Mouse (Mus musculus) ovary, postnatal 14 days (tissue): Measurements from ENCODE around the gene Esyt1.
A peak's percentile ranks its signal among the peaks of the same experiment; 100 is the strongest.
"Not testable (repeated sequence)": the region's sequence is repeated elsewhere in the genome, so short reads cannot be mapped to it uniquely, and the experiment has no call there.

ENCODE experiments used
- DNase-seq: peaks from one replicate; pipeline ENCODE4 v3.0.0; 2022; ENCODE audit warnings: low spot score

The Esyt1 gene

DNA sequence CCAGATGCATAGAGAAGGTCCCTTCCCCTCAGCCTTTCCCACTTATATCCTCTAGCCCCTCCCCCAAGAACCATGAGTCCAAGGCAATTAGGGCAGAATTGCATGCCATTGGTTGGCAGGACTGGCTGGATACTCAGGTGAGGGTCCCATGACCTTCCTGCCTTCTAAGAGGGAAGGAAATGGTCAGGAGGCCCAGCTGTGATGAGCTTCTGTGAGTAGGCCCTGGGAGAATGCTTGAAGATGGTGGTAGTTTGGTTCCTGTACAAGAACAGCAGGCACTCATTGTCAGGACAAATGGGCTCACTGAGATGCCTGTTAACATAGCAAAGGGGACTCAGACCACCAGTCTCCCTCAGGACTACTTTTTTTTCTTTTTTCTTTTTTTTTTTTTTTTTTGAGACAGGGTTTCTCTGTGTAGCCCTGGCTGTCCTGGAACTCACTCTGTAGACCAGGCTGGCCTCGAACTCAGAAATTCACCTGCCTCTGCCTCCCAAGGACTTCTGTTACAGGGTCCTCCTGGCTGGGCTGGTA is 12.7 kb upstream of the Esyt1 start:
- DNase-seq = no peak

GRCm38 (mm10) chr10:128536266-128536940 is 10.7 kb upstream of the Esyt1 start:
- peak; percentile 83 for DNase-seq

GRCm38 (mm10) chr10:128535624-128536265 is 10.1 kb upstream of the Esyt1 start:
- no peak for DNase-seq

DNA sequence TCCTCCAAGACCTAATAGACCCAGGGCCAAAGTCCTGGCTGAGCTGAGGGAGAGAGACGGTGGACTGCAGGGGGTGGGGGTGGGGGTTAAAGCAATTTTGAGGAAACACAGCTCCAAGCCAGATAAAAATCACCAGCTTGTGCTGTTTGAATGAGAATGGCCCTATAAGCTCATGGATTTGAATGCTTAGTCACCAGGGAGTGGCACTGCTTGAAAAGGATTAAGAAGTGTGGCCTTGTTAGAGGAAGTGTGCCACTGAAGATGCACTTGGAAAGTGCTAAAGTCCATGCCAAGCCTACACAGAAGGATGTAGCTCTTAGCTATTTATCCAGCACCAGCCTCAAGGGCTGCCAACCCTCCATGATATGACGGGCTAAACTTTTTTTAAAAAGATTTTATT is 9.5 kb upstream of the Esyt1 start:
- no peak for DNase-seq

- DNase-seq = no peak
These were observed 990 bp upstream of the Esyt1 start for GRCm38 (mm10) chr10:128526366-128527356.

GRCm38 (mm10) chr10:128524732-128525662 is 674 bp downstream of the Esyt1 start:
- peak; percentile 34 for DNase-seq

DNA sequence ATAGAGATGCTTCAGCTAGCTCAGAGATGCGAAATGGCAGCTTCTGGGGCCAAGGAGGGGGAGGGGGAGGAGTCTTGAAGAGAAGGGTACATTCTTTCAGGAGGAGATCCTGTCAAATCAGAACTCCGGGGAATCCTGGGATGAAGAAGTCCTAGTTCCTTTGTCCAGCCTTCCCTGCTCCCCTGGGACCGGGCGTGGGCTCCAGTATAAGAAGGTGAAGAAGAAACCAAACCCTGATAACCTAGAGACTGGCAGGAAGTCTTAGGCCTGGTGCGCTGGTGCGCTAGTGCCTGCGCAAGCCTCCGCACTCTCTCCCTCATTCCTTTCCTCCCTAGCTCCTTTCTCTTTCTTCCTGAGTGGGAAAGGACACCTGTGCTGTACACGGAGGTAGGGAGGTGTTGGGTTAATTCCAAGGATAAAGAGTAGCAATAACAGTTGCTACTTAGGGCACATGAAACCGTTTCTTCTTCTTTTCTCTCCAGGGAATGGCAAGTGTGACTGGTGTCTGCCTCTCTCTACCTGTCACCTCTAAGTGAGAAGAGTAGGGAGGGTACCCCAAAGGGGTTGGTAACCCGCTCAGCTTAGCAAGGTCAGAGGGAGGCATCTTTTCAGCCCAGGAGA is 1.4 kb downstream of the Esyt1 start:
- DNase-seq = no peak

- DNase-seq = no peak
These were observed 3.3 kb downstream of the Esyt1 start for GRCm38 (mm10) chr10:128522351-128522750.

GRCm38 (mm10) chr10:128520591-128520990 is 5.1 kb downstream of the Esyt1 start:
- DNase-seq = no peak

DNA sequence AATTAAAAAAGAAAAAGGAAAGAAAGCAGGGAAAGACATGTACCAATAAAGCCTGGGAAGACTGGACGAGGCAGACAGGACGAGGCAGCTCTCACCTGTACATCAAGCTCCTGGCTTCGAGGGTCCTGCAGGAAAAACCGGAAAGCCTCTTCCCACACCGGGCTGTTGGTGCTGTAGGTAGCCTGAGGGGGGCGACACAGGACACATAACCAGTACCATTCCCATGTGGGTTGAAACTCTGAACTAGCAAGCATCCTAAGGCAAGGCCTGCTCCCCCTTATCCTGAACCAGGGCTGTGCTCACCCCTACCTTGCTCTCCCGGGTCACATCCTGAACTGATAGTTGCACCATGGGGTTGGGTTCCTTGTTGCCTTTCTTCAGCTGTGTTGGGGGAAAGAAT is 6.8 kb downstream of the Esyt1 start:
- DNase-seq = no peak

DNA sequence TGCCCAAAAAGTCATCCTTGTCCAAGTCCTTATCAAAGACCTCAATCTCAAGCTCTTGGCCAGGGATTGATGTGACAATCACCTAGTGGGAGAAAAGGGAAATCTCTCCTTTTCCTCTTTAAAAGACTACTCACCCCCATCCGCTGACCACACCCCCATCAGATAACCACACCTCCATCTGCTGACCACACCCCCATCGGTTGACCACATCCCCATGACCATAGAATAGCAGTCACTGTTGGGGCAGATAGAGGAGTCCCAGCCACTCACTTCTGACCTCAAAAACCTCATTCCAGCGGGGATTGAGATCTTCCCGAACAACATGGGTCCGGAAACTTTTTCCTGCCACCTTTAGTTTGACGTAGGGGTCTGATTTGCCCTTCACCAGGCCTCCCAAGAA is 9.0 kb downstream of the Esyt1 start:
- no peak for DNase-seq

DNA sequence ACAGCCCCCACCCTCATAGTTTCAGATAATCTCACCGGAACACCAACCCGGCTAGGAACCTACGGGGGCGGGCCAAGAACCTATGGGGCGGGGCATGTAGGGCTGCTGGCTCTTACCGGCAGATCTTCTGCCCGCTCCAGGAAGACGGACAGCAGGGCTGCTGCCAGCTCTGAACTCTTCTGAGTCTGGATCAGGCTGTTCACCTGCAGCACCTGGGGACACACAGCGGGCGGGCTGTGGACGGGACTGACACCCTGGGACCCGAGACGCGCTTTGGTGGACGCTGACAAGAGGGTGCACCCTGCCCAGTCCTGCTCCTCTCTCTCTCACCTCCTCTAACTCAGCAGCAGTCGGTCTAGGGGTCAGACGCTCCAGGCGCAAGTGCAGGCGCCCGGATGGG is 9.6 kb downstream of the Esyt1 start:
- DNase-seq = no peak

DNA sequence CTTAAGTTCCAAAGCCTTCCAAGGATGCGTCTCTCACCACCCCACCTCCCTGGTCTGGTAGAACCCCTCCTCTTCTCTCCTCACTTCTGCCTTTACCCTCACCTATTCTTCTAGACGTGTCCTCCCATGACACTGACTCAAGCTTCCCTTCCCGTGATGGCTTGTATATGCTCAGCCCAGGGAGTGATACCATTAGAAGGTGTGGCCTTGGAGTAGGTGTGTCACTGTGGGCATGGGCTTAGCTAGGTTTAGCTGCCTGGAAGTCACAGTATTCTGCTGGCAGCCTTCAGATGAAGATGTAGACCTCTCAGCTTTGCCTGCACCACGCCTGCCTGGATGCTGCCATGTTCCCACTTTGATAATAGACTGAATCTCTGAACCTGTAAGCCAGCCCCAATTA is 10.6 kb downstream of the Esyt1 start:
- no peak for DNase-seq

DNA sequence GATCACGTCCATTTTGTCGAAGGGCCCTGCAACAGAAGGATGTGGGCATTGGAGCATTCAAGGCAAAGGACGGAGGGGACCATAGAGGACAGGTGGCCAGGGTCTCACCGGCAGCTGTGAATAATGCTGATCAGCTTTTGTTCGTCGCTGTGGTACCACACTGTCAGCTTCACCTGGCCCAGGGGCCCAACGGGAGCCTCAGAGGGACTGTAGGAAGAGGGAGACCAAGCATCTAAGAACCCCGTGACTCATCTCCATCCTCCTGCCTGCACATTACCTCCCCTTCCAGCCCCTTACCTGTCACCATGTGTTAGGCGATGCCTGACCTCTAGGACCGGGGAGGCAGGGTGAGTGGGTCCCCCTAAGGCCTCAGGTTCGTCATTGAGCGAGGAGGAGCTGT is 13.9 kb downstream of the Esyt1 start:
- no peak for DNase-seq

- DNase-seq = no peak
These were observed 14.5 kb downstream of the Esyt1 start for GRCm38 (mm10) chr10:128511189-128511588.

GRCm38 (mm10) chr10:128510301-128510700 is 15.4 kb downstream of the Esyt1 start:
- DNase-seq = no peak

GRCm38 (mm10) chr10:128509831-128510230 is 15.8 kb downstream of the Esyt1 start:
- no peak for DNase-seq

- DNase-seq = no peak
These were observed 16.5 kb downstream of the Esyt1 start for GRCm38 (mm10) chr10:128509203-128509602.

DNA sequence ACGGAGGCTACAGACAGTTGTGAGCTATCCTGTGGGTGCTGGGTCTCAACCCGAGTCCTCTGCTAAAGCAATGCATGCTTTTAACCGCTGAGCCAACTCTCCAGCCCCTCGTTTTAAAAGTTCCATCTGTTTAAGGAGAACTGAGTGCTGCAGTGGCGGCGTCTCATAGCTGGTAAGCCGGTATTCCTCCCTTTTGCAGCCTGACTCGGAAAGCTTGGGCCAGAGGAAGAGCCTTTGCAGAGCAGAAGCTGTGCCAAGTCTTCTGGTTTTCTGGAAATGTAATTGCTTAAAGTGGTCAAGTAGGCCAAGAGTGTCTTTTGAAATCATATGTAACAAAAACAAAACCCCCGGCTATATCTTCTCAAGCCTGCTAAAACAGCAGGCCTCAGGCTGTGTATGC is 17.4 kb downstream of the Esyt1 start:
- DNase-seq = no peak

GRCm38 (mm10) chr10:128505974-128506373 is 19.7 kb downstream of the Esyt1 start:
- no peak for DNase-seq

GRCm38 (mm10) chr10:128505371-128505667 is 20.4 kb downstream of the Esyt1 start:
- not testable (repeated sequence) for DNase-seq
